Mouse (Mus musculus) ovary, adult 18-20 months (tissue): ENCODE data around the gene Pou5f1.

Source experiments
- DNase-seq: peaks from one replicate; pipeline ENCODE4 v3.0.0; 2022; ENCODE audit warnings: low spot score, mixed read lengths

Pou5f1 gene

GRCm38 (mm10) chr17:35550871-35551270 is 45.1 kb downstream of the Pou5f1 start:
- peak; percentile 52 for DNase-seq

- no peak for DNase-seq
These were observed 46.1 kb downstream of the Pou5f1 start, which contains the start of gene Cdsn for GRCm38 (mm10) chr17:35551881-35552414. Gene Cdsn, plus strand, starts transcription at chr17:35552128.

DNA sequence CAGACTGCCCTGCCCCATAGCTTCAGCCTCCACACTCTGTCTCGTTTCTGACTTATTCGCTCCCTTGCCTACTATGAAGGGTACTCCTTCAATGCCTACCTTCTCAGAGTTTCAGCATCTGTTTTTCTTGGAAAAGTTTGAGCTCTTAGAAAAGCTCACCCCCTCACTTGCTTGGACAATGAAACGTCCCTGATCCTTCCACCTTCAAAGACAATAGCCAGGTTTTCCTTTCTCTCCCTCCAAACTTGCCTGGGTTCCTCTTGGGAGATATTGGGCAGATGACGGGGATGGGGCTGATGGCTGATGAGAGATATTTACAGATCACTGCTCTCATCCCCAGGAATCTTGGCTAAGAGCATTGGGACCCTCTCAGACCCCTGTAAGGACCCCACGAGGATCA is 48.5 kb downstream of the Pou5f1 start:
- DNase-seq = no peak

GRCm38 (mm10) chr17:35554761-35555397 is 49.1 kb downstream of the Pou5f1 start:
- DNase-seq = no peak

- no peak for DNase-seq
These were observed 50.5 kb downstream of the Pou5f1 start for GRCm38 (mm10) chr17:35556186-35556765.

DNA sequence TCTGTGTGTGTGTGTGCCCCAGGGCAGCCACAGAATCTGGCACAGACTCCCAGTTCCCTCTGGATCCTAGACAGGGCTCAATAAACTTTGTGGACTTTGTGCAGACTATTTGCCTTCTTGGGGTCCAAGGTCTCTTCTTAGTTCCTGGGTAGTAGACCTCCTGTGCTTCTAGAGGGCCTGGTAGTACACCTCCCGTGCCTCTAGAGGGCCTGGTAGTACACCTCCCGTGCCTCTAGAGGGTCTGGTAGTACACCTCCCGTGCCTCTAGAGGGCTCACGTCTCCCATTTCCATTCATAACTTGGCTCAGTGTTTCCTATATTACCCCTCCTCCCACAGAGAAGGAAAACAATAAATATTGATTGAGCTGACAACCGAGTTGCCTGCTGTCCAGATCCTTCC is 51.0 kb downstream of the Pou5f1 start:
- no peak for DNase-seq

GRCm38 (mm10) chr17:35557351-35557750 is 51.5 kb downstream of the Pou5f1 start:
- no peak for DNase-seq

DNA sequence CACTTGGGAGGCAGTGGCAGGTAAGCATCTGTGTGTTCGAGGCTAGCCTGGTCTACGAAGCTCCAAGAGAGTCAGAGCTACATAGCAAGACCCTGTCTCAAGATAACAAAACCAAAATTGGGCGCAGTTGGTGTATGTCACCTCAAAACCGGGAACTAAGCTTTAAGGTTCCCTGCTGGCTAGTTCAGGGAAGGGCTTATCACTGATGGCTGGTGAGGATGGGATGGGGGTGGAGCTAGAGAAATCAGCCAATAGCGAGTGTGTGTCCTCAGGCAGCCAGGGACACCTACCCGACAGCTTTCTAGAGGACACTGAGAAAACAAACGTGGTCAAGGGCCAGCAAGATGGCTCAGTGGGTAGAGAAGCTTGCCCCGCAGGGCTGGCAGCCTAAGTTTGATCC is 52.4 kb downstream of the Pou5f1 start:
- no peak for DNase-seq
